ENCODE assay signal across 8 mouse cellular contexts in the genomic region with DNA sequence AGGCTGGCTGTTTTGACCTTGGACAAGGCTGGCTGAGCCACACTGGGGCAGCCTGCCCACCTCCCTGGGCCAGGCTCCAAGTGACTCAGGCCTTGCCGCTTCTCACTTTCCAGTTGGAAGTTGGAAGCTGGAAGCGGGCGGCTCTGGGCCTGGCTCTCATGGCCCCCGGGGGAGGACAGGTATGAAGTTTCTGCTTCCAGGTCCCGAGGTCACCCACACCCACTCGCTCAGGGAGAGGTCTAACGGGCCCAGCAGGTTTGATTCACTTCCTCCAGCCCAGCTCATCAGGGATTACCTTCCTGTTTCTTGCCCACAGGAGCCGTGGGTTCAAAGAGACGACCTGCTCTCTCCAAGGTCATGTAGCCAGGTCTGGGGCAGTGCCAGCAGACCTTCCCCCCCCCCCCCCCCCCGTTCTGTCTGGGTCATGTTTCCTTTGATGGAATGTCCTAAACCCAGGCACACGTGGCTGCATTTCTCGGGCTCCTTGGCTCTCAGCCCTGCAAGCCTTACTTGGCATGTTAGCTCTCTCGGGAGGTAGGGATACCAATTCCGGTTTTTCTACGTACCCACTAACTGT. TPM values are rescaled to one million over a fixed set of nuclear protein-coding genes. Genes with fewer than 3 reads are reported as not detected.
DNase-seq lines count a peak whose midpoint lies in the region; ATAC-seq and TF ChIP-seq lines count a peak whose summit lies in the region.

No protein-coding gene starts in this region.

- peaks cover 32% of the 10 kb centered on the region for H3K4me1 ChIP-seq in forebrain, embryonic 14.5 days (ENCODE audit: control insufficient read depth, insufficient read depth, low read length)
- H3K4me1 ChIP-seq in forebrain, embryonic 15.5 days, result peaks cover 38% of the 10 kb centered on the region
- H3K4me1 ChIP-seq in bone marrow, adult 2 months (ENCODE audit: control insufficient read depth, insufficient read depth, low read length), result peaks cover 2% of the 10 kb centered on the region
- peaks cover 24% of the 10 kb centered on the region for H3K4me1 ChIP-seq in hindbrain, postnatal 0 days (ENCODE audit: insufficient read depth, low read length)
- H3K4me1 ChIP-seq in lung, adult 2 months (ENCODE audit: control insufficient read depth, insufficient read depth, low read length), result peaks cover 21% of the 10 kb centered on the region

- H3K9me3 ChIP-seq in forebrain, embryonic 14.5 days (replicated peaks; ENCODE audit: control insufficient read depth, low read length), result no peaks in the 10 kb centered on the region
- H3K9me3 ChIP-seq in forebrain, embryonic 15.5 days, result no peaks in the 10 kb centered on the region
- H3K9me3 ChIP-seq in hindbrain, postnatal 0 days (ENCODE audit: low read length), result no peaks in the 10 kb centered on the region

- 0 out of 2 replicates have a peak, but pooled peaks cover 4% of the 10 kb centered on the region for H3K36me3 ChIP-seq in forebrain, embryonic 14.5 days (ENCODE audit: control insufficient read depth, insufficient read depth, low read length)
- no peaks in the 10 kb centered on the region for H3K36me3 ChIP-seq in forebrain, embryonic 15.5 days
- no peaks in the 10 kb centered on the region for H3K36me3 ChIP-seq in hindbrain, postnatal 0 days (ENCODE audit: insufficient read depth, low read length)

- no peak for TF ChIP-seq POLR2A in bone marrow, adult 2 months (IDR thresholded peaks at IDR 0.05; ENCODE audit: borderline replicate concordance, control insufficient read depth, low read depth, low read length)
- TF ChIP-seq POLR2A in lung, adult 2 months (IDR thresholded peaks at IDR 0.05; ENCODE audit: borderline replicate concordance, extremely low read depth, low read depth, low read length), result no peak

- no peak overlapping the region; the same call in 1 of the 2 replicates for H3K27ac ChIP-seq in forebrain, embryonic 14.5 days (ENCODE audit: low read depth, low read length)
- H3K27ac ChIP-seq in forebrain, embryonic 15.5 days (replicated peaks), result no peak overlapping the region
- peak overlapping the region; percentile 52; the same call in 1 of the 2 replicates for H3K27ac ChIP-seq in bone marrow, adult 2 months (ENCODE audit: control insufficient read depth, insufficient read depth, low read depth, low read length, poor library complexity)
- H3K27ac ChIP-seq in hindbrain, postnatal 0 days, result peak overlapping the region; percentile 41; the same call in 1 of the 2 replicates

- 47% methylated on average over 15 of the region's 15 CpGs for WGBS in forebrain, embryonic 14.5 days
- WGBS in forebrain, embryonic 15.5 days, result 50% methylated on average over 15 of the region's 15 CpGs
- WGBS in bone marrow, adult 2 months, result 4% methylated on average over 15 of the region's 15 CpGs
- 35% methylated on average over 15 of the region's 15 CpGs for WGBS in hindbrain, postnatal 0 days
- 10% methylated on average over 15 of the region's 15 CpGs for WGBS in lung, adult 2 months

- peak overlapping the region; percentile 40; the same call in 1 of the 2 replicates for H3K9ac ChIP-seq in forebrain, embryonic 14.5 days (ENCODE audit: low read length)
- H3K9ac ChIP-seq in forebrain, embryonic 15.5 days (replicated peaks), result no peak overlapping the region
- no peak overlapping the region for H3K9ac ChIP-seq in hindbrain, postnatal 0 days (replicated peaks; ENCODE audit: low read length)

- peak; percentile 37 for DNase-seq in forebrain, embryonic 14.5 days (ENCODE audit: low spot score)
- peak; percentile 92 for DNase-seq in gastrocnemius, postnatal 10 days
- peak; percentile 23 for DNase-seq in hindbrain, postnatal 0 days (ENCODE audit: low spot score)
- peak; percentile 59 for DNase-seq in lung, adult 2 months
- DNase-seq in urinary bladder, postnatal 14 days (ENCODE audit: low spot score), result peak; percentile 87
- DNase-seq in thymus, postnatal 4 days, result no peak

- no peak for TF ChIP-seq CTCF in bone marrow, adult 2 months (IDR thresholded peaks at IDR 0.05; ENCODE audit: control insufficient read depth, insufficient read depth, low read length)
- TF ChIP-seq CTCF in hindbrain, postnatal 0 days (IDR thresholded peaks at IDR 0.05; ENCODE audit: low read depth), result no peak
- no peak for TF ChIP-seq CTCF in lung, adult 2 months (IDR thresholded peaks at IDR 0.05; ENCODE audit: insufficient read depth, low read length)

- ATAC-seq in forebrain, embryonic 14.5 days, result no peak
- no peak for ATAC-seq in forebrain, embryonic 15.5 days (replicated peaks)
- no peak for ATAC-seq in hindbrain, postnatal 0 days

- no peaks in the 10 kb centered on the region for H3K27me3 ChIP-seq in forebrain, embryonic 14.5 days (replicated peaks; ENCODE audit: control insufficient read depth, insufficient read depth, low read length)
- H3K27me3 ChIP-seq in forebrain, embryonic 15.5 days, result no peaks in the 10 kb centered on the region
- H3K27me3 ChIP-seq in hindbrain, postnatal 0 days (ENCODE audit: insufficient read depth, low read length), result no peaks in the 10 kb centered on the region

- no peak overlapping the region for H3K4me2 ChIP-seq in forebrain, embryonic 14.5 days (ENCODE audit: low read length)
- no peak overlapping the region for H3K4me2 ChIP-seq in forebrain, embryonic 15.5 days (replicated peaks)
- no peak overlapping the region for H3K4me2 ChIP-seq in hindbrain, postnatal 0 days (ENCODE audit: low read depth, low read length)

- no peak overlapping the region for H3K4me3 ChIP-seq in forebrain, embryonic 14.5 days (ENCODE audit: low read depth, low read length)
- no peak overlapping the region for H3K4me3 ChIP-seq in forebrain, embryonic 15.5 days
- no peak overlapping the region for H3K4me3 ChIP-seq in bone marrow, adult 2 months (replicated peaks; ENCODE audit: control insufficient read depth, low read depth, low read length)
- no peak overlapping the region for H3K4me3 ChIP-seq in hindbrain, postnatal 0 days (ENCODE audit: low read length)
- H3K4me3 ChIP-seq in lung, adult 2 months (replicated peaks; ENCODE audit: extremely low read depth, low read depth, low read length), result no peak overlapping the region

RNA-seq across cellular contexts. Expression of gene Mrps23, which starts 39.3 kb away (rescaled TPM):
- polyA plus RNA-seq in forebrain, embryonic 14.5 days (2014; fragmentation: Nextera tagmentation; extraction: Ambion mirVana), result 75.5 and 80.8 TPM in 2 replicates
- polyA plus RNA-seq in forebrain, embryonic 15.5 days (2015; fragmentation: Nextera tagmentation; extraction: Ambion mirVana), result 67.0 and 68.1 TPM in 2 replicates
- 16.2 and 38.2 TPM in 2 replicates for polyA plus RNA-seq in bone marrow, adult 2 months (2011; ENCODE audit: insufficient read depth, insufficient read length, low replicate concordance, missing spikeins)
- 100 to 1,000 TPM; 121 to 133 TPM for total RNA-seq in gastrocnemius, postnatal 10 days (2021)
- total RNA-seq in hindbrain, postnatal 0 days (2014; rRNA removed), result 29.0 and 48.7 TPM in 2 replicates
- polyA plus RNA-seq in hindbrain, postnatal 0 days (2015; fragmentation: Nextera tagmentation; extraction: Ambion mirVana), result 66.4 and 67.1 TPM in 2 replicates
- 23.3 and 39.0 TPM in 2 replicates for polyA plus RNA-seq in lung, adult 2 months (2012; rRNA removed)

Comparison
In these comparisons a context has a peak if more than half of its experiments do, and no peak if none do; other contexts are left out.
1. H3K27ac ChIP-seq: peak in bone marrow, adult 2 months (single experiment) and hindbrain, postnatal 0 days (single experiment); none in forebrain, embryonic 14.5 days (single experiment) and forebrain, embryonic 15.5 days (single experiment).